Mouse (Mus musculus) natural killer cell, adult 2 months (primary cell): ENCODE measurements around the gene Phf3.
"Not testable (repeated sequence)": the region's sequence is repeated elsewhere in the genome, so short reads cannot be mapped to it uniquely, and the experiment has no call there.

Experiments
- DNase-seq, 2 experiments: peaks; one replicate each; pipeline ENCODE4 v3.0.0; 2022; ENCODE audit warnings: low spot score in 2 of 2

Phf3 gene

DNA sequence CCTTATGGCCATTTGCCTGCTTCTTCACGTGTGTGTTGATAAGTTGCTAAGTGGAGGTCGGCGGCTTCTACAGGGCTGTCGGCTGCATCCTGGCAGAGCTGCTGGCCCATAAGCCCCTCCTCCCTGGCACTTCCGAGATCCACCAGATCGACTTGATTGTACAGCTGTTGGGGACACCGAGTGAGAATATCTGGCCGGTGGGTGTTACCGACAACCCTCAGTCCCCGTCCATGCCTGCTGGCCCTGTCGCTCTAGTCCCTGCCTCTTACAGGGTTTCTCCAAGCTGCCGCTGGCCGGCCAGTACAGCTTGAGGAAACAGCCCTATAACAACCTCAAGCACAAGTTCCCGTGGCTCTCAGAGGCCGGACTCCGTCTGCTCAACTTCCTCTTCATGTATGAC is 103.1 kb downstream of the Phf3 start:
- DNase-seq = not testable (repeated sequence)

DNA sequence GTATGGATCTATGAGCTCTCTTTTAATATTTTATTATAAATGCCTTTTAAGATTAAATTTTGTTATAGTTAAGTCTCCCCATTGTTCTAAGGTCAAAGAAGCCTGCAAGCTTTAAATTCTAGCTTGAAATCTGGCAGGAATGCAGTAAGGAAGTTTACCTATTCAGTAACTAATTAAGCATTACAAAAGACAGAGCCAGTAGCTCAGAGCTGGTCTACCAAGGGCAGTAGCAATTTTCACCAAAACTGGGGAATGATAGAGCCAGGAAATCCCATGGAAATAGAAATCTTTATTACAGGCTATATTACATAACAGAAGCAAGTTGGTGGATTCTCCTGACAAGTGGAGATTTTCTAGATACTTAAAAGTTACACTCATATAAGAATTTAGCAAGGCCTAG is 116.9 kb downstream of the Phf3 start:
- no peak for DNase-seq

DNA sequence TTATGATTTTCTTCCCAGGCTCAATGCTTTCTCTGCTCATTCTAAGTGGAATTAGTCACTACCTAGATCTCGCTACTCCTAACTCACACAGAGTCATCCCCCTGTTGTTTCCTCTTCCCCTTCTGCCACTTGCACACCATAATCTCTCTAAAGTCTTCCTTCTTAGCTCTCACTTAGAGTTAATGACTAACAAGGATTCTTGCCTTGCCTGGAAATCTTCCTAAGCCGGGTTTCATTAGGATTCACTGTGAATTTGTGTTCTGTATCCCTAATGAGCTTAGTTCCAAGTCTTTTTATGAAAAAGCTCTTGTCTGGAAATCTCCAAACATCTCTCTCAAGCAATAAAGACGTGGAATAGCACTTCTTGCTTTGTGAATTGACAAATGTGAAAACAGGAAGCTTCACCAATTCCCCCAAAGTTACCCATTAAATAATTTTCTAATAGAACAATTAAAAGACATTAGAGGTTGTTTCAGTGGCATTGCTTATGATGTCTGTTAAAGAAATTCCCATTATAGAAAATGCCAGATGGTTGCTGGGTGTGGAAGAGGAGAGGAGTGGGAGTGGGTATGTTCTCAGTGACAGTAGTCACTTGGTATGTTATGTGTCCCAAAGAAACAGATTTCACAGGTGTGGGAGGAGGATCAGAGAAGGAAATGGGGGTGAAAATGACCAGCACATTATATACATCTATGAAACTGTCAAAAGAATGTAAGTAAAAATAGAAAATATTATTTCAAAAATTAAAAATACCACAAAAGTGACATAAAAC is 118.1 kb downstream of the Phf3 start:
- DNase-seq = no peak
